Mouse (Mus musculus) MN1 (cell line): ENCODE results near the gene Vwce.

Experiments used
- DNase-seq: peaks from one replicate; pipeline ENCODE4 v3.0.0-alpha.2; 2016; ENCODE audit warnings: low spot score

Vwce gene

DNA sequence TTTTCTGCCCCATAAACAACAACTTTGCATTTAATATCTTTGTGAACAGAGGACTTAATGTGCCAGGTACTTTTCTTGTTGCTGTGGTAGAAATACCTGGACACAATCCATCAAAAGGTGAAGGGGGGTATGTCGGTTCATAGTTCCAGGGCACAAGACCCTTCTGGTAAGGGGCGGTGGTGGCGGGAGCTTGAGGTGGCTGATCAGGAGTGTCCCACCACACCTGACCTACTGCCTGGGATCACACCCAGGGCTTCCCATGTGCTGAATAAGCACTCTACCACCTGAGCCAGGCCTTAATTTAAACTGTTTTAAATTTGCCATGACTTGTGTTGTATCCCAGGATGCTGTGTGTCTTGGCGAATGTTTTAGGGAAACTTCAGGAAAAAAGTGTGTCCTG lies 57.1 kb downstream of the Vwce start:
- DNase-seq = no peak

DNA sequence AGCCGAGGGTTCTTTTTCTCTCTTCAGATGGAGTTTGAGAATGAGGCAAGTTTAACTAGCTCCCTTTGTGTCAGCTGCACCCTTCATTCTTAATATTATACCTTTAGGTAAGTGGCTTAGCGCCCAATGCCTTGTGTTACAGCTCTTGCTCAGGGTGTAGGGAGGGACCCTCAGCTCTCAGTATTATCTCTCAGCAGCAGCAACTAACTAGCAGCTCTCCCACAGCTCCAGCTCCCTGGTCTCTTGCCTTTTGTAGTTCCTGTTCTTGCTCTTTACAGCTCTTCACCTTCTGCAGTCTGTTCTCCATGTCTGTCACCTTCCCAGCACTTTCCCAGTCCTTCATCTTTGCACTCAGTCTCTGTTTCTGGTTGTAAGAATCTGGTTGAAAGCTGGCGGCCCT lies 57.6 kb downstream of the Vwce start:
- DNase-seq = no peak

DNA sequence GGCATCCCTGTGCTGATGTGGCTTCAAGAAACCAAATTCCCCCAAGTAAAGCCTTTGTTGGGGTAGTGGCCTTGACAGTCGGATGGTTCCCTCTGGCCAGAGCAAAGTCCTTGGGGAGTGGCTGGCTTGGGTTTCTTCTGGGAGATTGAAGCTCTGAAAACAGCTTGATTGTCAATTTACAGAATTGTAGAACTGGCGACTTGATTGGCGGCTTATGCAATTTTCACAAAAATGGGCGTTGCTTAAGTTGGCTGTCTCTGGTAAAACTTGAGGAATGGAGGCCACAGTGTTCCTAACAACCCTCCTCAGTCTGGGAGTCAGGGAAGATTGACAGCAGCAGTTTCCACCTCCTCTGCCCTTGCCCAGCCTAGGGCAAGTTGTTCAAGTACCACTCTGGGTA lies 58.3 kb downstream of the Vwce start:
- DNase-seq = no peak

DNA sequence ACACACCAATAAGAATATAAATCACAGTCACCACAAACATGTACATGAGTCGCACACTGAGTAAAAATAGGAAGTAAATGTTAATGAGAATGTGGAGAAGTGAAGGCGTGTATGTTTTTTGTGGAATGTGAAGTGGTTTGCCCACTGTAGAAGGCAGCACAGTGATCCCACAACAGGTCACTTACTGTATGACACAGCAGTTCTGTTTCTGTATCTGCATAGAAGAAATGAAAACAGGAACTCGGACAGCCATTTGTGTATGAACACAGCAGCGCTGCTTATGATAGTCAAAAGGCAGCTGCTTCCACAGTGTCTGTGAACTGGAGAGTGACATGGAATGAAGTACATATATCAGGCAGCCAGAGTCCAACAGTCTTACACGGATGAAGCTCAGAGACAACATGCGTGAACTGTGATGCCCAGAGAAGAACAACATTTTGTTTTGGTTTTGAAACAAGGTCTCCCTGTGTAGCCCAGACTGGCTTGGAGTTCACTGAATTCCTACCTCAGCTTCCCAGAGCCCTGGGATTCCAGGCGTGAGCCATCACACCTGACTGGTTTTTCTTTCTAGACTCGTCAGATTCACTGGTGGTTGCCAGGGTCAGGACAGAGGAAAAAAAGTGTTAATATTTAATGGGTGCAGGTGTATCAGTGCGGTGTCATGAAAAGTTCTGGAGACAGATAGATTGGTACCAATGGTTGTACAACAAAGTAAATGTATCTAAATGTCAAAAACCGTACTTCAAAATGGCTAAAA lies 60.1 kb downstream of the Vwce start:
- DNase-seq = no peak

DNA sequence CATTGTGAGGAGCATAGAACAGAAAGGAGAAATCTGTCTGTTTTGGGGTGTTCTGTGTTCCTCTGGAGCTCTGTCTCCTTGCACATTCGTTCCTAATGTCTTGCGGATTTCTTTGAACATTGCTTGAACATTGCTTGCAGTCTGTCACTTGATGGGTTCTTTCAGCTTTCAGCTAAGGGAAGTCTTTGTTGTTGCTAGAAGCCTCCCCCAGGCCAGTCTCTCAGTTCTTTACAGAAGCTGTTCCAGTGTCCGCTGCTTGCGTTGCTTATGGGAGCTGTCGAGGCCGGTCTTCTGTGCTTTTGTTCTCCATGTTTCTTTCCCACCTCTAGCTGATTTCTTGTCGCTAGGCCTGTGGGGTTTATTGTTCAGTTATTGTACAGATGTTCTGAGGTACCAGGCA lies 61.8 kb downstream of the Vwce start:
- no peak for DNase-seq

DNA sequence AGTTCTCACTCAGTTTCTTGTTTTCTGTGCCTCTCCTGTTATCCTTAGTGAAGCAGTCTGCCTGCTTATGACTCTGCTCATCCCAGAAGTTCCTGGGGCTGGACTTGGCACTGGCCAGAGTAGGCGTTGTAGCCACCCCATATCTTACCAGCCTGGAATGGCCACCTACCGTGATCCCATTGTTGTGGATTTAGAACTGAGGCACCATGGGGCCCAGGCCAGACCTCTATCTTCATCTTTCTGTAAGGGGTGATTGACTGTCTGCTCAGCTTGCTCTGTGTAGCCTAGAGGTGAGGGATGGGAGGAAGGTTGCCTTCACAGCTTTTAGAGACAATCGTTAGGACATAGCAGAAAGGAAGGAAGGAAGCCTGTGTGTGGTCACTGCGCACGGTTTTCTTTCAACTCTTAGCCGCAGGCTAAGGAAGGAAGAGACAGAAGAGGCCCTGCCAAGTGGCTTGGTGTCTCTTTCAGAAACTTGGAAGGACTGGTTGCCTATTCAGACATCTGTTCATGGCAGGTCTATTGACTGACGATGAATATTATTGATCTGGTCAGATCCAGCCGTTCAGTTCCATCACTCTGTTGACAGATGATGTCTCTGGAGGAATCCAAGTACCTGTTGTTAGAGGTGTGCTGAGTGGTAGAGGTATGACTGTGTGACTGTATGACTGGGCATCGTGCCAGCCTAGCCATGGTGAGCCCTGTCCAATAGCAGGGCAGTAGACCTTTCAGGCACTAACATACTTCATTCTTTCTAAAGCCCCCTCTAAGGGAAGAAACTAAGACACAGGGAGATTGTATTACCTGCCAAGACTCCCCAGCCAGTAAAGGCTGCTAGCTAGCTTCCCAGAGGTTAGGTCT lies 64.3 kb downstream of the Vwce start:
- DNase-seq = no peak

DNA sequence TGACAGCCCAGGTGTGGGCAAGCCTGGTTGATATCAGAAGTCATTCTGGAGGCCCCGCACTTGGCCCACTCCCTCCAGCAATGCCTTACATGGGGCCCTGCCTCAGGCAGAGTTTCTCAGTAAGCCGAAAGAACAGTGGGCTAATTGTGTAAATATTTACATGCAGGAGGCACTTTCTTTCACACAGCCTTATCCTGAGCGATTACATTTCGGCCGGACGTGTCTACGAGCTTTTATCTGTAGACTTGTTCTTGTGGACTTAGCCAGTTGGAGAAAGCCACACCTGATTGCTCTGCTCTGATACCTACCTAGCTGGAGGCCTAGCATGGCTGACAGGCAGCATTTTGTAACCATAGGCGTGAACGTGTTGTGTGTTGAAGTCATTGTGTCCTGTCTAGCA lies 65.8 kb downstream of the Vwce start:
- no peak for DNase-seq

DNA sequence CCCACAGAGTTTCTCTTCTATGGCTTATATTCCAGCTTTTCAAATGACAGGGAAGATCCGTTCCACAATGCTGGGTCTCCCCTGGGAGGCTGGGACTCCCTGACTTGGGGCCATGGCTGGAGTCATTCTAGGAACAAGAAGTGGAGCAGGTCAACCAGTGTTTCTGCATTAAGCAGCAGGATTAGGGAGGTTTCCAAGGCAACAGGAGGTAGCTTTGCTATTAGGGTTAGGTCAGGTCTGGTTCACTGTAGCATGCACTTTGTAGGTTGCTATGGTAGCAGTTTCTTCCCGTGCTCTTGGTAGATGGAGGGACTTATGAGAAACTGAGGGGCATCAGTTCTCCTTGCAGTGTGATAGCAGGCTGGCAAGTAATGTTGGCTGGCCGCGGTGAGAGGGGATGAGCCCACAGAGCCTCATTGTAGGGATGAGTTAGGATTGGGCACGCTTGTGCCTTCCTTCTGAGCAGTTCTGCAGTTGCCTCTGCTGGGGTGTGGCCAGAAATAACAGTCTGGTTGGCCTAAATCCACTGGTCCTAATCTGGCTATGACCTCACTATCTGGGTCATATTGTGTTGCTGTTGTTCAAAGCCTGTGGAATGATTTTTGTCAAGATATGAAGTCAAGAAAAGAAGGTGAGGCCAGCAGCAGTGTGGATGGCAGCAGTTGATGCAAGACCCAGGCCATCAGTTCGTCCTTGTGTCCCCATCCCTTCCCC lies 67.2 kb downstream of the Vwce start:
- DNase-seq = peak; percentile 70

DNA sequence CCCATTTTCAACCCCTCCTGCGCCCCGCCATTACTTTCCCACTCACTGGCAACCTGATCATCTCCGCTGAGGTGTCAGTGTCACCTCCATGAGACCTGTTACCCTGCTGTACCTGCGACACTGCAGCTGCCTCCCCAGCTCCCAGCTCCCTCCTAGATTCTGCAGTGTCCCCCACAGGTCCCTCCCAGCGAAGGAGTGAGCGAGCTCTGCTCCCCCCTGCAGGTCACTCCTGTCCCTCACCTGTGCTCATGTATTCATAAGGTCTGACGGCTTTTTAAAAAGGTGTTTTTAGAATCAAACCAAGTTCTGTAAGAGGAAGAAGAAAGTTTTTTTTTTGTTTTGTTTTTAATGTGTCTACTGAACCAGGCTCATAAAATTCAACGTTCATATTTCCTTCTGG lies 68.1 kb downstream of the Vwce start:
- no peak for DNase-seq

DNA sequence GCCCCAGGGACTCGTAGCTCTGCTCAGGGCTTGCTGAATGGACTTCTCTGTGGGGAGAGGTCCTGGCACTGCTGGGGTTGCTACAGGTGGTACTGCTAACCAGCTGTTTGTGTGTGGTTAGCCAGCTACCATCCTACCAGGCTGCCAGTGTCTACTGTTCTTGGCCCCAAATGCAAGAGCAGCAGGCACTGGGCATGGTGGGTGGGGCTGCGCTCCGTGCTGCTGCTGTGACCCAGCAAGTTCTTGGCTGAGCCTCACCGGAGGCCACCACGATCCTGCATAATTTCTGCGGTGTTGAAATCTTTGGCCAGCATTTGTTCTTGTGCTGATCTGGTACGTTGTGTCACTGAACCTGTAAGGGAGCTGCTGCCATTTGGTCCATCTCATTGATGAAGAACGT lies 69.5 kb downstream of the Vwce start:
- DNase-seq = no peak

DNA sequence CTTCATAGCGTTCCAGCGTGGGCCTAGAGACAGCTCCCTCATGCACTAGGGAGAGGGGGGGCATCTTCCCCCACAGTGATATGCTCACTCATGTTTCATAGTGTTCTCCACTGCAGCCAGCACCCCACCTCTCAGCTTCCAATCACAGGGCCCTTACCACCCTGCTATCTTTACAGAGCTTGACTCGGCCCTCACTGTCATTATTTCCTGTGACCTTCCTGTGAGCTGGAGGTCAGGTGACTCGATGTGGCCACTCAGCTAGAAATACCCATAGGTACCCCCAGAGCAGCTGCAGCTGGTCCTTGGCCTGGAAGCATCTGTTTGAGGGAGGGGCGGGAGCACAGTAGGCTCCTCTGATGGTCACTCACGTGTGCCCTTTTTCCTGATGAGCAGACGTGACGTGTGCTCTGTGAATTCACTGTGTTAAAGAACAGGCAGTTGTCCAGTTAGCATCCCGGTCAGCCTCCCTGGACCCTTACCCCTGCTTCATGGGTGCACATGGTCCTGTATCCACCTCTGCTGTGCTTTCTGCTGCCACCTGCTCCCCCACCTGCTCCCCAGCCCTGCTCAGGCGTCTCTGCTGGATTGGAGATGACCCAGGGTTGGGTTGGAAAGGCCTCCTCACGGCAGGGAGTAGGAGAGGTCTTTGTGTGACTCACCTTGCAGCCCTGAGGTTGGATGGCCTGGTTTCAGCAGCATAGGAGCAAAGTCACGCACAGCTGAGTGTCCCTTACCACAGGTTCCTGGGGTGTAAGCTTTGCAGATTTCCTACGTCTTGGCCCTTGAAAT lies 73.3 kb downstream of the Vwce start:
- DNase-seq = no peak

DNA sequence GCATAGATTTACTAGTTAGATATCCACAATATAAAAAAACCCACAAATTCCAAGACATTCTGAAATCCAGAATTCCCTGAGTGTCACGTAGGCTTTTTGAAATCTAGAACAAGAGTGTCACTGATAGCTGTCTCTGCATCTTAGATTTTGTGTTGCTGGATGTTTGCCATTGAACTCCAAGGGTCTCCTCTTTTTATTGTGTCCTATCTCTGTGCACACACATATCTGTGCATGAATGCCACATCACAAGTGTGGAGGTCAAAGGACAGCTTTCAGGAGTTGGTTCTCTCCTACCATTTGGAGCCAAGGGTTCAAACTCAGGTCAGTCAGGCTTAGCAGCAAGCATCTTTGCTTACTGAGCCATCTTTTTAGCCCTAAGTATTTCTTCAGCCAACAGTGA lies 73.9 kb downstream of the Vwce start:
- DNase-seq = no peak

DNA sequence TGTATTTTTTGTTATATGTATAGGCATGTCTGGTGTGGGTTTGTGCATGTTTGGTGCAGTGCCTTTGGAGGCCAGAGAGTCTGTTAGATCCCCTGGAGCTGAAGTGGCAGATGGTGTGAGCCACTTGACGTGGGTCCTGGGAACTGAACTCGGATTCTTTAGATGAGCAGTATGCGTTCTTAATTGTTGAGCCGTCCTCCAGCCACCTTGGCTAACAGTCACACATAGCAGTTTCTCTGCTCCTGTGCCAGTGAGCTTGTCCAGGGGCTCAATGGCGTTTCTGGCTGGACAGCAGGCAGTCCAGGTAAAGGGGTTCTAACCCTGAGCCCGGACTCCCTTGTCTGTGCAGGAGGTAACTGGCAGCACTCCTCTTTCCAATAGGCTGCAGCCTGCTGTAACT lies 74.9 kb downstream of the Vwce start:
- DNase-seq = no peak

DNA sequence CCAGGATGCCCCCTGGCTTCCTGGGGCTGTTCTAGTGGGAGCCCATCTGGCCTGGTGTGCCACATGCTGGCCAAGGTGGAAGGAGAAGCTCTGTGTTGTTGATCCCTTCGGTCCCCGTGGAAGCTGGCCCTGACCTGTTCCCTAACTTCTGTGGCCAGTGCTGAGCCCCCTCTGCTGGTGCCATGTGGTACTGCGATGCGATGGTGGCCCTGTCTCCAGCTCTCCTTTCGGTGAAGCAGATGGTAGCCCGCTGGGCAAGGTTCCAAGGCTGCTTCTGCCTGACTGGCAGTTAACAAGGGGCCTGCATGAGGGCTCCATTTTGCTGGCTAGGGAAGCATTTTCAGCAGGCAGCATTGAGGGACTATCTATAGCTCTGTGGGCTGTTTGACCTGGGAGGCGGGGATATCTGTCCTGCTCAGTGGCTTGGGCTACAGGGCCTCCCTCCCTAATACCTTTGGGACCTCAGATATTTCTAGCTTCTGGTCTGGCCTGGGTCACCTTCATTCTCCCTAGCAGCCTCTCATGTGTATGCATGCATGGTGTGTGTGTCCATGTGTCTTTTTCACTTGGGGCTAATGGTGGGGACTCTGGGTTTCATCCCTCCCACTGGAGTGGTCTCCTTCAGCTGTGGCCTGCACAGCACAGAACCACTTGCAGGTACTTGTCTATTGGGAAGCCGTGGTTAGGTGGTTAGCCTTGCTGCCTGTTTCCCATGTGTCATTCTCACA lies 75.5 kb downstream of the Vwce start:
- peak; percentile 96 for DNase-seq

DNA sequence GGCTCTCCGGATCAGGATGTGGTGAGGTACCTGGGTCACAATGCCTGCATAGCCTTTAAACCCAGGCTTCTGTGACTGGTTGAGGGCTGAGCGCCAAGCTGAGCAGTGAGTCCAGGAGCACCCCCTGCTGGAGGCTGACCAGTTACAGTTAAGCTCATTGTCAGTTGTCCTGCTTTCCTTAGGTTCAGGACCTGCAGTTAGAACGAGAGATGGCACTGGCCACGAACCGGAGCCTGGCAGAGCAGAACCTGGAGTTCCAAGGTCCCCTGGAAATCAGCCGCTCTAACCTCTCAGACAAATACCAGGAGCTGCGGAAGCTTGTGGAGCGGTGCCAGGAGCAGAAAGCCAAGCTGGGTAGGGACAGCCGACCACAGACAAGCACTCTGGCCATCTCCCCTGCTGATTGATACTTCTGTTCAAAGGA lies 76.1 kb downstream of the Vwce start:
- peak; percentile 71 for DNase-seq

DNA sequence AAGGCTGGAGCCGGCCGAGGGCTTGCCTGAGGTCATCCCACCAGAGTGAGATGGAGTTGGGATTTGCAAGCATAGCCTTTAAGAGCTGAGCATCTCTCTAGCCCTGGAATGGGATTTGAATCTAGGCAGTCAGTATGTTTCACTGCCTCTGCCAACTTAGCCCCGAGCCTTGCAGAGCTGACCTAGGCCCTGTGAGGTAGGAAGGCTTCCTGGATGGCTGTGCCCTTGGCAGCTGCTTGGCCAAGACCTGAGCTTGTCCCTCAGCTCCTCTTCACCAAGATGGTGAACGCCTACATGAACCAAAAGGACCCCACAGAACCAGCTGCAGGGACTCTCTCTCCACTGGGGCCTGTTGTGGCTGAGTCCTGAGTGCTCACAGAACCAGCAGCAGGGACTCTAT lies 76.7 kb downstream of the Vwce start:
- no peak for DNase-seq

DNA sequence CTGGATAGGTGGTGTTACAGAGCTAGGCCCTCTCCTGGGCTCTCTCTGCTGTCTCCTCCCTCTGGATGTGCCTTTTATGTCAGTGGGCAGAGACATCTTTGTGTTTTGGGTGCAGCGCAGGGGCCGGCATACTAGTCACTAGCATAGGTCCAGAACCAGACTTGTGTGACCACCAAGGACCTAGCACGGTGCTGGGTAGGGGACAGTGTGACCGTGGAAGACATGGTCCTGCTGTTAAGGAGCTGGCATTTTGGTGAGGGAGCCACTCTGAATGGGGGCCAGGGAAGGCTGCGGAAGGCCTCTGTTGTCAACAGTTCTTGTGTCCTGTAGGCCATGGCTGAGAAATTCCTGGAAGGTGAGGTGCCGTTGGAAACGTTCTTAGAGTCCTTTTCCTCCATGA lies 78.2 kb downstream of the Vwce start:
- no peak for DNase-seq

DNA sequence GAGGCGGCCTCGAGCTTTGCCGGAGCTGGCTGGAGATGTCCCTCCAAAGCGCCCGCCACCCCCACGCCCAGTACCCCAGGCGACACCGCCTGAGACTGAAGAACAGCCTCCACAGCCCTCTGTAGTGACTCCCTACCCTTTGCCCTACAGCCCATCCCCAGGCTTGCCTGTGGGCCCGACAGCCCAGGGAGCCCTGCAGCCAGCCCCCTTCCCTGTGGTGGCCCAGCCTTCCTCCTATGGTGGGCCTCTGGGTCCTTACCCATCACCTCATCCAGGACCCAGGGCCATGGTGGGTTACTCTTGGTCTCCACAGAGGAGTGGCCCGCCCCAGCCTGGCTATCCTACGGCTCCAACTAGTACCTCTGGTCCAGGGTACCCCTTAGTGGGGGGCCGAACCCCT lies 78.6 kb downstream of the Vwce start:
- DNase-seq = no peak

DNA sequence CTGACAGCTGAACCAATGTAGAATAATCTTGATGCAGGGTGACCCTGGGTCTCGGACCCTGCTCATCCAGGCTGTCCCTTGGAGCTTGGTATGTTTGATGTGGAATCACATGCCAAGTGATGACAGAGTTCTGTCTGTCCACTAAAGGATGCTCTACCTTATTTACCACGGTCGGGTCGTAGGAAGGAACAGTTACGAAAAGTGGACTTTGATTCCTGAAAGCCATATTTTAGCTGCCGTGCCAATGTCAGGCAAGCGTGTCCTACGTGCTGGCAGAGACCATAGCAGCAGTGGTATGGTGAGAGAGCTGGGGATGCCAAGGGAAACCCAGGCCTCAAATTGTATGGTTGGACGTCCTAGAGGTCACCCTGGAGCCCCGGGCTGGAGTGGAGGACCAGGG lies 79.5 kb downstream of the Vwce start:
- DNase-seq = no peak

DNA sequence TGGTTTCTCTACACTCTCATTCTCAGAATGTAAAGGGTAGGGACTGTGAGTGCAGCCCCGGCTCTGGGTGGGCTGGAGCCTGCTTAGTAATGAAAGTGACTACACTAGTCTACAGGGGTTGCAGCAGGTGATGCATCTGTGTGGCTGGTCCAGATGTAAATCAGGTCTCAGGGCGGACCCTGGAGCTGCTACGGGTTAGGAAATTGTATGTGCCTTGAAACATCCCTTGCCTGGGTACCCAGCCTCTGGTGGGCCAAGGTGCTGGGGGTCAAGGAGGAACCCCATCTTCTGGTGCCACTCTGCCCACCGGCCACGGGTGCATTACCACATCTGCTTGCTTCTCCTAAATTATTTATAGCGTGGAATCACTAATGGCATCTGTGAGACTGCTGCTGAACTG lies 80.2 kb downstream of the Vwce start:
- DNase-seq = no peak

DNA sequence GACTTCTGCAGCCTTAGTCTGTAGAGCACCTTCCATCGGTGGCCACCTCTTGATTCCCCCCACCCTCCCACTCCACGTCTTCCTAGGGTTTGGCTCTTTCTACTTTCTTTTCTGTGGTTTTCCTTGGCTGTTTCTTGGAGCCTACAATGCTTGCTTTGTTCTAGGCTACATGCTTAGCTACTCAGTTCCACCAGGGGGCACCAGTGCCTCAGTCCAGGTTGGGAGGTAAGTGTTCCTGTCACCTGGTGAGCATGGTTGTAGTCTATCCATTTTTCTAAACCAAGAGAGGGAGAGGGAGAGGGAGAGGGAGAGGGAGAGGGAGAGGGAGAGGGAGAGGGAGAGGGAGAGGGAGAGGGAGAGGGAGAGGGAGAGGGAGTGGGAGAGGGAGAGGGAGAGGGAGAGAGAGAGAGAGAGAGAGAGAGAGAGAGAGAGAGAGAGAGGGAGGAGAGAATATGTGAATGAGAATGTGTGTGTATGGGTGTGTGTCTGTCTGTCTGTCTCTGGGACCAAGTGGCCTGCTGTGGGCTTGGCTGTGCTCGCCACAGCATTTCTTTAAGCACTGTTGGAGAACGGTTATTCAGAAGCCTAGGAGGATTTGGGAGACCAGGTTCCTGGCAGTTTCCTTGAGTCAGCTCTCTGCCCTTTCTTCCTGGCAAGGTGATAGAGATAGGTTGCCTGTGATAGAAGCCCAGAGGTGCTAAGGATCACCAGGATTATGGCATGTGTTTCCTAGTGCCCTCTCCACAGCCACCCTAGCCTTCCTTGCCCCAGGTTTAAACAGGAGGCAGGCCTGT lies 80.9 kb downstream of the Vwce start:
- DNase-seq = peak; percentile 57
